Mouse (Mus musculus): ENCODE data around the gene Serbp1. TPM values are rescaled to one million over a fixed set of nuclear protein-coding genes. Genes with fewer than 3 reads are reported as not detected.
A peak's percentile ranks its signal among the peaks of the same experiment; 100 is the strongest.

Gene Serbp1
- polyA plus RNA-seq, 1 experiment from 2014 or later = 175 TPM

DNA sequence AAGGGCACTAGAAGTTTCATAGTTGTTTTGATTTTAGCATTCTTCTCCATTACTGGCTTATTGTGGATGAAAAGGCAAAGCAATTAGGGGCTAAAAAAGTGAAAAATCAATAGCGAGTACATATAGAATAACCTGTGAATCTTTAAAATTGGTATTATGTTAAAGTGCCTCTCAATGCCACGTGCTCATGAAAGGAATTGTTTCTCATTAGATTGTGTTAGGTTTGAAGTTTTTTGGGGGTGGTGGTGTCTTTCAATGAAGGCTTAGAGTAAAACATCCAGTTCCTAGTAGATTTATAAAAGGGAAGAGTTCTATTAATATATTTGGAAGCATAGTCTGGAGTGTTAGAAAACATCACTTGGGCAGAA, 30.3 kb downstream of the Serbp1 start:
- Histone ChIP-seq H3K9me3 (ENCODE audit: low read length) (no peaks in the 10 kb centered on the region), H3K4me1 (ENCODE audit: insufficient read depth, low read depth, low read length) (peaks cover 3% of the 10 kb centered on the region; the same call in 1 of the 2 replicates), H3K36me3 (ENCODE audit: insufficient read depth, low read length) (no peaks in the 10 kb centered on the region), H3K4me2 (replicated peaks; ENCODE audit: low read depth, low read length) (peak overlapping the region; percentile 74), H3K27ac (ENCODE audit: low read length) (no peak overlapping the region), H3K9ac (replicated peaks; ENCODE audit: low read depth) (peak overlapping the region; percentile 97), H3K4me3 (ENCODE audit: low read depth, low read length) (peak overlapping the region; percentile 98), H3K27me3 (replicated peaks; ENCODE audit: insufficient read depth, low read length) (no peaks in the 10 kb centered on the region)
- no peak for ATAC-seq
- TF ChIP-seq EP300 (IDR thresholded peaks at IDR 0.05) (no peak), CTCF (IDR thresholded peaks at IDR 0.05) (no peak)
- 2% methylated on average over 2 of the region's 2 CpGs for WGBS
- no peak for DNase-seq (ENCODE audit: low spot score)

DNA sequence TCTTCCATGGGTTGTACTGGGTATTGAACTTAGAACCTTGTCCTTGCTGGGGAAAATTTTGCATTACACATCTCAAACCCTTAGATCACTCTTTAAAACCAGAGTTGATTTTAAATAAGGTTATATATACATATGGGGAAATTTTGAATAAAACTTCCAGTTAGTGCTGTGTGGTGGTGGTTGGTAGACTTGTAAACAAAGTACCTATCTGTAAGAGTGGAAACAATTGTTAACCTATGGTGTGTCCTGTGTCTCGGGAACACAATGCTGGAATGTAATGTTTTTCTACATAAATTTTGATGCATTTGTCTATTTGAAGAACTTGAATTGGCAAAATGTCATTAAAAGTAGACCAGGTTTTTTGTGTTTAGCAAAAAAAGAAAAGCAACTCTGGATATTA, 31.0 kb downstream of the Serbp1 start:
- Histone ChIP-seq H3K9me3 (ENCODE audit: low read length) (no peaks in the 10 kb centered on the region), H3K4me1 (ENCODE audit: insufficient read depth, low read depth, low read length) (peaks cover 3% of the 10 kb centered on the region; the same call in 1 of the 2 replicates), H3K4me3 (ENCODE audit: low read depth, low read length) (peak overlapping the region; percentile 98; the same call in 1 of the 2 replicates), H3K4me2 (replicated peaks; ENCODE audit: low read depth, low read length) (peak overlapping the region; percentile 74), H3K27me3 (replicated peaks; ENCODE audit: insufficient read depth, low read length) (no peaks in the 10 kb centered on the region), H3K36me3 (ENCODE audit: insufficient read depth, low read length) (no peaks in the 10 kb centered on the region), H3K9ac (replicated peaks; ENCODE audit: low read depth) (no peak overlapping the region), H3K27ac (ENCODE audit: low read length) (no peak overlapping the region)
- WGBS = 0% methylated on average over 1 of the region's 1 CpGs
- DNase-seq (ENCODE audit: low spot score) (no peak), ATAC-seq (no peak)
- TF ChIP-seq EP300 (IDR thresholded peaks at IDR 0.05) (no peak), CTCF (IDR thresholded peaks at IDR 0.05) (no peak)

GRCm38 (mm10) chr6:67269459-67269858, 31.5 kb downstream of the Serbp1 start:
- Histone ChIP-seq H3K27ac (ENCODE audit: low read length) (no peak overlapping the region), H3K4me3 (ENCODE audit: low read depth, low read length) (peak overlapping the region; percentile 8; the same call in 1 of the 2 replicates), H3K9ac (replicated peaks; ENCODE audit: low read depth) (no peak overlapping the region), H3K36me3 (ENCODE audit: insufficient read depth, low read length) (no peaks in the 10 kb centered on the region), H3K4me1 (ENCODE audit: insufficient read depth, low read depth, low read length) (peaks cover 3% of the 10 kb centered on the region; the same call in 1 of the 2 replicates), H3K27me3 (replicated peaks; ENCODE audit: insufficient read depth, low read length) (no peaks in the 10 kb centered on the region), H3K4me2 (replicated peaks; ENCODE audit: low read depth, low read length) (peak overlapping the region; percentile 74), H3K9me3 (ENCODE audit: low read length) (no peaks in the 10 kb centered on the region)
- WGBS = 12% methylated on average over 2 of the region's 2 CpGs
- TF ChIP-seq EP300 (IDR thresholded peaks at IDR 0.05) = no peak
- no peak for TF ChIP-seq CTCF (IDR thresholded peaks at IDR 0.05)
- DNase-seq (ENCODE audit: low spot score) (no peak), ATAC-seq (no peak)

DNA sequence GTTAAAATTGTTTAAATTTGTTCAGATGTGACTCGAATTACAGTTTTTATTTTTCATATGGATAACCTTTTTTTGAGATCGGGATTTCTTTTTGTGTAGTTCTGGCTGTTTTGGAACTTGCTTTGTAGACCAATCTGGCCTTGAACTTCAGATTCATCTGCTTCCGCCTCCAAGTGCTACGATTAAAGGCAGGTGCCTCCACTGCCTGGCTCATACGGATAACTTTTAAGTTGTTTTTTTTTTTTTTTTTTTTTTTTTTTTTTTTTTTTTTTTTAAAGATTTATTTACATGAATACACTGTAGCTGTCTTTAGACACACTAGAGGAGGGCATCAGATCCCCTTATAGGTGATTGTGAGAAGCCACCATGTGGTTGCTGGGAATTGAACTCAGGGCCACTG, 40.0 kb downstream of the Serbp1 start:
- no peak overlapping the region for H3K4me3 ChIP-seq (ENCODE audit: low read depth, low read length)
- WGBS = 67% methylated on average over 5 of the region's 5 CpGs
- no peak overlapping the region for H3K27ac ChIP-seq (ENCODE audit: low read length)
- ATAC-seq = no peak
- no peak overlapping the region for H3K9ac ChIP-seq (replicated peaks; ENCODE audit: low read depth)
- no peaks in the 10 kb centered on the region for H3K9me3 ChIP-seq (ENCODE audit: low read length)
- H3K4me1 ChIP-seq (ENCODE audit: insufficient read depth, low read depth, low read length) = no peaks in the 10 kb centered on the region
- no peak overlapping the region for H3K4me2 ChIP-seq (replicated peaks; ENCODE audit: low read depth, low read length)
- H3K27me3 ChIP-seq (replicated peaks; ENCODE audit: insufficient read depth, low read length) = no peaks in the 10 kb centered on the region
- no peak for DNase-seq (ENCODE audit: low spot score)
- H3K36me3 ChIP-seq (ENCODE audit: insufficient read depth, low read length) = no peaks in the 10 kb centered on the region
- TF ChIP-seq EP300 (IDR thresholded peaks at IDR 0.05) = no peak
- TF ChIP-seq CTCF (IDR thresholded peaks at IDR 0.05) = no peak

DNA sequence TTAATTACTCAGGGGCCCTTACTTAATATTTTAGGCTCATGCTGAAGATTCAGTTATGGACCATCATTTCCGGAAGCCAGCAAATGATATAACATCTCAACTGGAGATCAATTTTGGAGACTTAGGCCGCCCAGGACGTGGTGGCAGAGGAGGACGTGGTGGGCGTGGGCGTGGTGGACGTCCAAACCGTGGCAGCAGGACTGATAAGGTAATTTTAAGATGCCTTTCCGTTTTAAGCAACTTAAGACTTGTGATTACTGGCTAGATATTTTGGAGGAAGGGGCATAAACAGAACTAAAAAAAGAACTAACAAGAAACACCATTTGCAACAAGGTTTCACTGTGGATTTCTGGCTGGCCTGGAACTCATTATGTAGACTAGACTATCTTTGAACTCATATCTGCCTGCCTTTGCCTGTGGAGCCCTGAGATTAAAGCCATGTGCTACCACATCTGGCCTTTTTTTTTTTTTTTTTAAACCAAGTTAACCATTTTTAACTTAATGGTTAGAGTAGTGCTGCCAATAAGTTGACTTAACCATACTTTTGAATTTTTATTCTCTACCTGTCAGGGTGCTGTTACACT, 43.7 kb downstream of the Serbp1 start:
- Histone ChIP-seq H3K36me3 (ENCODE audit: insufficient read depth, low read length) (0 out of 2 replicates have a peak, but pooled peaks cover 4% of the 10 kb centered on the region), H3K9ac (replicated peaks; ENCODE audit: low read depth) (no peak overlapping the region)
- no peak for ATAC-seq

DNA sequence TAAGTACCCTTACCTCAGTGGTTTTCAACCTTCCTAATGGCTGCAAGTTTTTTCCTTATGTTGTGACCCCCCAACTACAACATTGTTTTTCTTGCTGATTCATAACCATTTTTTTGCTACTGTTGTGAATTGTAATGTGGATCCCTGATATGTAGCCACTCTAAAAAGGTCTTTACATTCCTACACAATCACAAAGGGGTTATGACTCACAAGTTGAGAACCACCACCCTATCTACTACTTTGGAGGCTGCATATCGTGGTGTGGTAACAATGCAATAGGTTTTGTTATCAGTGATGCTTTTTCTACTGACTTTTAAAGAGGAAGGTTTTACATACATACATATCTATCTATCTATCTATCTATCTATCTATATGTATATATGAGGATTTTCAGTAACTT, 44.9 kb downstream of the Serbp1 start:
- Histone ChIP-seq H3K36me3 (ENCODE audit: insufficient read depth, low read length) (0 out of 2 replicates have a peak, but pooled peaks cover 4% of the 10 kb centered on the region), H3K4me1 (ENCODE audit: insufficient read depth, low read depth, low read length) (no peaks in the 10 kb centered on the region), H3K27me3 (replicated peaks; ENCODE audit: insufficient read depth, low read length) (no peaks in the 10 kb centered on the region), H3K4me2 (replicated peaks; ENCODE audit: low read depth, low read length) (no peak overlapping the region), H3K9ac (replicated peaks; ENCODE audit: low read depth) (no peak overlapping the region), H3K27ac (ENCODE audit: low read length) (no peak overlapping the region), H3K9me3 (ENCODE audit: low read length) (no peaks in the 10 kb centered on the region), H3K4me3 (ENCODE audit: low read depth, low read length) (no peak overlapping the region)
- DNase-seq (ENCODE audit: low spot score) (no peak), ATAC-seq (no peak)
- TF ChIP-seq CTCF (IDR thresholded peaks at IDR 0.05) (no peak), EP300 (IDR thresholded peaks at IDR 0.05) (no peak)
- WGBS = 66% methylated on average over 1 of the region's 1 CpGs

More for the DNA sequence above, 43.7 kb downstream of the Serbp1 start:
- TF ChIP-seq CTCF (IDR thresholded peaks at IDR 0.05) (no peak), EP300 (IDR thresholded peaks at IDR 0.05) (no peak)
- 78% methylated on average over 9 of the region's 9 CpGs for WGBS
- no peak for DNase-seq (ENCODE audit: low spot score)
- H3K4me1 ChIP-seq (ENCODE audit: insufficient read depth, low read depth, low read length) = no peaks in the 10 kb centered on the region
- H3K9me3 ChIP-seq (ENCODE audit: low read length) = no peaks in the 10 kb centered on the region
- H3K27me3 ChIP-seq (replicated peaks; ENCODE audit: insufficient read depth, low read length) = no peaks in the 10 kb centered on the region
- H3K4me2 ChIP-seq (replicated peaks; ENCODE audit: low read depth, low read length) = no peak overlapping the region
- H3K27ac ChIP-seq (ENCODE audit: low read length) = no peak overlapping the region
- no peak overlapping the region for H3K4me3 ChIP-seq (ENCODE audit: low read depth, low read length)
